Mouse (Mus musculus) layer of hippocampus, adult 2 months (tissue): Measurements from ENCODE around the gene Gpr141. TPM values are rescaled to one million over a fixed set of nuclear protein-coding genes. Genes with fewer than 3 reads are reported as not detected.
A peak's percentile ranks its signal among the peaks of the same experiment; 100 is the strongest.

Experiments
- DNase-seq, 2 experiments: peaks; one replicate each; pipeline ENCODE4 v3.0.0; 2022; ENCODE audit warnings: low spot score in 2 of 2
- H3K27ac ChIP-seq: fragments of 200-600 bp; 2 replicates; pipeline ENCODE4 v1.8.1; 2022
- H3K4me3 ChIP-seq: fragments of 200-600 bp; 2 replicates; pipeline ENCODE4 v1.8.1; 2022; ENCODE audit warnings: mild to moderate bottlenecking
- CTCF ChIP-seq: fragments of 200-600 bp; conservative IDR thresholded peaks from 2 replicates; pipeline ENCODE4 v1.8.1; 2022; ENCODE audit warnings: antibody characterized with exemption, mild to moderate bottlenecking, moderate library complexity
- total RNA-seq, 2 experiments: library from RNA; stranded (reverse); gene quantifications; 2 replicates each; pipeline ENCODE4 v1.2.3; 2021

Gpr141 gene
- total RNA-seq, 2 experiments from 2014 or later: not detected

GRCm38 (mm10) chr13:19700733-19701442, 123.2 kb downstream of the Gpr141 start:
- peak overlapping the region; percentile 69 for H3K27ac ChIP-seq
- peak in 1 of 2 experiments; percentile 13 for DNase-seq
- H3K4me3 ChIP-seq: peak overlapping the region; percentile 41
- TF ChIP-seq CTCF: no peak

Other genes with a start within 250 kb of the Gpr141 start
- gene Epdr1, start 204.3 kb downstream of the Gpr141 start, total RNA-seq: 100 to 1,000 TPM; 113 to 117 TPM
- gene Sfrp4, start 201.2 kb downstream of the Gpr141 start, total RNA-seq: 1 to 10 TPM; 2.1 to 2.7 TPM
- gene Nme8, start 126.5 kb downstream of the Gpr141 start, total RNA-seq: not detected